Mouse (Mus musculus): ENCODE data around the gene Pbx4. TPM values are rescaled to one million over a fixed set of nuclear protein-coding genes. Genes with fewer than 3 reads are reported as not detected.

The Pbx4 gene
- polyA plus RNA-seq, 1 experiment from 2014 or later, result 2.9 TPM

- peaks cover 78% of the 10 kb centered on the region for H3K27me3 ChIP-seq (replicated peaks; ENCODE audit: control insufficient read depth, insufficient read depth, low read length)
- 2% methylated on average over 53 of the region's 60 CpGs for WGBS
- H3K9ac ChIP-seq (ENCODE audit: low read depth, low read length), result no peak within 1 kb of the TSS
- peak within 1 kb of the TSS; percentile 39 for H3K4me2 ChIP-seq (ENCODE audit: low read depth, low read length)
- peaks cover 22% of the 10 kb centered on the region for H3K4me1 ChIP-seq (ENCODE audit: control insufficient read depth, insufficient read depth, low read length)
- no peak within 1 kb of the TSS for H3K27ac ChIP-seq (ENCODE audit: low read length)
- H3K4me3 ChIP-seq (ENCODE audit: low read length), result peak within 1 kb of the TSS; percentile 29
- no peaks in the 10 kb centered on the region for H3K9me3 ChIP-seq (ENCODE audit: control insufficient read depth, low read length)
- no peaks in the 10 kb centered on the region for H3K36me3 ChIP-seq (ENCODE audit: control insufficient read depth, insufficient read depth, low read length)
- ATAC-seq, result peak; percentile 35; the same call in 1 of the 2 replicates
Observed at GRCm38 (mm10) chr8:69887289-69888243, 55.3 kb downstream of the Pbx4 start, which contains the start of gene Cilp2. TSS of gene Cilp2 (minus strand) at chr8:69887687.

GRCm38 (mm10) chr8:69888244-69888866, 56.1 kb downstream of the Pbx4 start:
- no peak for ATAC-seq
- Histone ChIP-seq H3K4me2 (ENCODE audit: low read depth, low read length) (peak overlapping the region; percentile 39), H3K27ac (ENCODE audit: low read length) (no peak overlapping the region), H3K27me3 (replicated peaks; ENCODE audit: control insufficient read depth, insufficient read depth, low read length) (peaks cover 70% of the 10 kb centered on the region), H3K4me3 (ENCODE audit: low read length) (peak overlapping the region; percentile 29), H3K36me3 (ENCODE audit: control insufficient read depth, insufficient read depth, low read length) (no peaks in the 10 kb centered on the region), H3K4me1 (ENCODE audit: control insufficient read depth, insufficient read depth, low read length) (peaks cover 20% of the 10 kb centered on the region), H3K9ac (ENCODE audit: low read depth, low read length) (0 out of 2 replicates have a peak overlapping the region, but pooled peaks have one; percentile 21), H3K9me3 (ENCODE audit: control insufficient read depth, low read length) (no peaks in the 10 kb centered on the region)
- WGBS, result 8% methylated on average over 24 of the region's 24 CpGs

GRCm38 (mm10) chr8:69888902-69889301, 56.6 kb downstream of the Pbx4 start:
- 2% methylated on average over 31 of the region's 32 CpGs for WGBS
- H3K27me3 ChIP-seq (replicated peaks; ENCODE audit: control insufficient read depth, insufficient read depth, low read length), result peaks cover 65% of the 10 kb centered on the region
- peak overlapping the region; percentile 23 for H3K4me2 ChIP-seq (ENCODE audit: low read depth, low read length)
- no peaks in the 10 kb centered on the region for H3K36me3 ChIP-seq (ENCODE audit: control insufficient read depth, insufficient read depth, low read length)
- H3K4me1 ChIP-seq (ENCODE audit: control insufficient read depth, insufficient read depth, low read length), result peaks cover 20% of the 10 kb centered on the region
- ATAC-seq, result peak; percentile 4; the same call in 1 of the 2 replicates
- no peak overlapping the region for H3K27ac ChIP-seq (ENCODE audit: low read length)
- no peaks in the 10 kb centered on the region for H3K9me3 ChIP-seq (ENCODE audit: control insufficient read depth, low read length)
- peak overlapping the region; percentile 20 for H3K4me3 ChIP-seq (ENCODE audit: low read length)
- peak overlapping the region; percentile 21; the same call in 1 of the 2 replicates for H3K9ac ChIP-seq (ENCODE audit: low read depth, low read length)

GRCm38 (mm10) chr8:69890813-69891241, 58.5 kb downstream of the Pbx4 start:
- Histone ChIP-seq H3K27ac (ENCODE audit: low read length) (no peak overlapping the region), H3K4me2 (ENCODE audit: low read depth, low read length) (no peak overlapping the region), H3K36me3 (ENCODE audit: control insufficient read depth, insufficient read depth, low read length) (0 out of 2 replicates have a peak, but pooled peaks cover 2% of the 10 kb centered on the region), H3K9ac (ENCODE audit: low read depth, low read length) (no peak overlapping the region), H3K4me3 (ENCODE audit: low read length) (no peak overlapping the region), H3K27me3 (replicated peaks; ENCODE audit: control insufficient read depth, insufficient read depth, low read length) (peaks cover 46% of the 10 kb centered on the region), H3K9me3 (ENCODE audit: control insufficient read depth, low read length) (no peaks in the 10 kb centered on the region), H3K4me1 (ENCODE audit: control insufficient read depth, insufficient read depth, low read length) (peaks cover 20% of the 10 kb centered on the region)
- 43% methylated on average over 19 of the region's 19 CpGs for WGBS
- ATAC-seq, result no peak

- Histone ChIP-seq H3K27ac (ENCODE audit: low read length) (no peak overlapping the region), H3K9me3 (ENCODE audit: control insufficient read depth, low read length) (no peaks in the 10 kb centered on the region), H3K4me2 (ENCODE audit: low read depth, low read length) (no peak overlapping the region), H3K27me3 (replicated peaks; ENCODE audit: control insufficient read depth, insufficient read depth, low read length) (peaks cover 16% of the 10 kb centered on the region), H3K9ac (ENCODE audit: low read depth, low read length) (no peak overlapping the region), H3K36me3 (ENCODE audit: control insufficient read depth, insufficient read depth, low read length) (0 out of 2 replicates have a peak, but pooled peaks cover 2% of the 10 kb centered on the region), H3K4me1 (ENCODE audit: control insufficient read depth, insufficient read depth, low read length) (peaks cover 13% of the 10 kb centered on the region; the same call in 1 of the 2 replicates), H3K4me3 (ENCODE audit: low read length) (no peak overlapping the region)
- peak; percentile 21; the same call in 1 of the 2 replicates for ATAC-seq
- WGBS, result 45% methylated on average over 17 of the region's 17 CpGs
Observed at GRCm38 (mm10) chr8:69893863-69894262, 61.6 kb downstream of the Pbx4 start.

- no peak overlapping the region for H3K27ac ChIP-seq (ENCODE audit: low read length)
- no peak for ATAC-seq
- H3K4me1 ChIP-seq (ENCODE audit: control insufficient read depth, insufficient read depth, low read length), result peaks cover 15% of the 10 kb centered on the region
- peaks cover 5% of the 10 kb centered on the region for H3K27me3 ChIP-seq (replicated peaks; ENCODE audit: control insufficient read depth, insufficient read depth, low read length)
- 0 out of 2 replicates have a peak, but pooled peaks cover 2% of the 10 kb centered on the region for H3K36me3 ChIP-seq (ENCODE audit: control insufficient read depth, insufficient read depth, low read length)
- 63% methylated on average over 6 of the region's 6 CpGs for WGBS
- no peak overlapping the region for H3K4me3 ChIP-seq (ENCODE audit: low read length)
- no peak overlapping the region for H3K4me2 ChIP-seq (ENCODE audit: low read depth, low read length)
- H3K9me3 ChIP-seq (ENCODE audit: control insufficient read depth, low read length), result no peaks in the 10 kb centered on the region
- no peak overlapping the region for H3K9ac ChIP-seq (ENCODE audit: low read depth, low read length)
Observed at GRCm38 (mm10) chr8:69894836-69895332, 62.6 kb downstream of the Pbx4 start.

GRCm38 (mm10) chr8:69895772-69896451, 63.6 kb downstream of the Pbx4 start:
- H3K4me2 ChIP-seq (ENCODE audit: low read depth, low read length), result no peak overlapping the region
- H3K36me3 ChIP-seq (ENCODE audit: control insufficient read depth, insufficient read depth, low read length), result 0 out of 2 replicates have a peak, but pooled peaks cover 2% of the 10 kb centered on the region
- no peak for ATAC-seq
- H3K27me3 ChIP-seq (replicated peaks; ENCODE audit: control insufficient read depth, insufficient read depth, low read length), result 0 out of 2 replicates have a peak, but pooled peaks cover under 1% of the 10 kb centered on the region
- peak overlapping the region; percentile 30; the same call in 1 of the 2 replicates for H3K9ac ChIP-seq (ENCODE audit: low read depth, low read length)
- peaks cover 24% of the 10 kb centered on the region for H3K4me1 ChIP-seq (ENCODE audit: control insufficient read depth, insufficient read depth, low read length)
- no peak overlapping the region for H3K4me3 ChIP-seq (ENCODE audit: low read length)
- no peaks in the 10 kb centered on the region for H3K9me3 ChIP-seq (ENCODE audit: control insufficient read depth, low read length)
- 76% methylated on average over 4 of the region's 4 CpGs for WGBS
- H3K27ac ChIP-seq (ENCODE audit: low read length), result no peak overlapping the region

GRCm38 (mm10) chr8:69897857-69898256, 65.6 kb downstream of the Pbx4 start:
- peak overlapping the region; percentile 32; the same call in 1 of the 2 replicates for H3K9ac ChIP-seq (ENCODE audit: low read depth, low read length)
- H3K36me3 ChIP-seq (ENCODE audit: control insufficient read depth, insufficient read depth, low read length), result 0 out of 2 replicates have a peak, but pooled peaks cover 2% of the 10 kb centered on the region
- H3K4me3 ChIP-seq (ENCODE audit: low read length), result no peak overlapping the region
- H3K4me2 ChIP-seq (ENCODE audit: low read depth, low read length), result no peak overlapping the region
- H3K4me1 ChIP-seq (ENCODE audit: control insufficient read depth, insufficient read depth, low read length), result peaks cover 34% of the 10 kb centered on the region
- no peak overlapping the region for H3K27ac ChIP-seq (ENCODE audit: low read length)
- no peaks in the 10 kb centered on the region for H3K9me3 ChIP-seq (ENCODE audit: control insufficient read depth, low read length)
- no peak for ATAC-seq
- H3K27me3 ChIP-seq (replicated peaks; ENCODE audit: control insufficient read depth, insufficient read depth, low read length), result no peaks in the 10 kb centered on the region
- 85% methylated on average over 6 of the region's 6 CpGs for WGBS
